Mouse (Mus musculus): ENCODE results near the gene Kazald1.

- no peak for TF ChIP-seq CTCF (IDR thresholded peaks at IDR 0.05; ENCODE audit: insufficient read depth, low read depth, low read length)
- TF ChIP-seq POLR2A (IDR thresholded peaks at IDR 0.05; ENCODE audit: insufficient read depth, low read depth, low read length) = no peak
Measured at GRCm38 (mm10) chr19:45054892-45055690, 19.9 kb upstream of the Kazald1 start.

Data from olfactory bulb, adult 2 months (tissue).